Mouse (Mus musculus) testis, adult 2 months (tissue): ENCODE measurements around the gene Ogfod3.

Experiments
- CTCF ChIP-seq: fragments of 200-500 bp; IDR thresholded peaks from 2 replicates; pipeline ENCODE4 v1.5.1; 2012; ENCODE audit warnings: low read depth, mild to moderate bottlenecking, inconsistent platforms, low read length, moderate library complexity; ENCODE audit not compliant: control insufficient read depth, insufficient read depth, insufficient replicate concordance
- POLR2A ChIP-seq: fragments of 200-500 bp; IDR thresholded peaks from 2 replicates; pipeline ENCODE4 v1.6.1; 2012; ENCODE audit warnings: low read depth, mild to moderate bottlenecking, inconsistent platforms, low read length, moderate library complexity; ENCODE audit not compliant: control insufficient read depth

- TF ChIP-seq POLR2A (peak; percentile 48; the same call in 1 of the 2 replicates), CTCF (0 out of 2 replicates have a peak, but pooled peaks have one; percentile 12)
Observed at GRCm38 (mm10) chr11:121229018-121229439, 24.5 kb upstream of the Ogfod3 start, which contains the start of gene Cybc1.
